In genomic region chr2:129625845-129626244, GRCm38 (mm10) we compare ENCODE assay signal across 18 mouse cellular contexts. TPM values are rescaled to one million over a fixed set of nuclear protein-coding genes. Genes with fewer than 3 reads are reported as not detected.
DNase-seq lines count a peak whose midpoint lies in the region; ATAC-seq and TF ChIP-seq lines count a peak whose summit lies in the region.
"Had no signal": no experiment of that assay in that cellular context is flagged by ENCODE, and none has a peak within 500 bp of the region (broad histone marks: within the 10 kb centered on the region; RNA-seq: fewer than 3 reads in every experiment).

No protein-coding gene starts in this region.

- H3K27me3 ChIP-seq in stomach, postnatal 0 days (ENCODE audit: control insufficient read depth, insufficient read depth, low read length): no peaks in the 10 kb centered on the region
- H3K27me3 ChIP-seq: embryonic facial prominence, embryonic 15.5 days; midbrain, embryonic 12.5 days; neural tube, embryonic 12.5 days had no signal

- no peak overlapping the region for H3K4me2 ChIP-seq in stomach, postnatal 0 days (replicated peaks; ENCODE audit: low read depth)
- H3K4me2 ChIP-seq: embryonic facial prominence, embryonic 15.5 days; liver, embryonic 11.5 days; midbrain, embryonic 12.5 days; neural tube, embryonic 12.5 days had no signal

- no peak overlapping the region for H3K27ac ChIP-seq in stomach, postnatal 0 days (replicated peaks)
- H3K27ac ChIP-seq: embryonic facial prominence, embryonic 15.5 days; hindbrain, postnatal 0 days; kidney, postnatal 0 days; macrophage; midbrain, embryonic 12.5 days; neural tube, embryonic 12.5 days had no signal

- ATAC-seq in stomach, postnatal 0 days (ENCODE audit: low FRiP score, low TSS enrichment): no peak
- no peak for ATAC-seq in megakaryocyte progenitor cell, adult 5-6 weeks (replicated peaks; ENCODE audit: poor library complexity)

- no peak overlapping the region for H3K4me3 ChIP-seq in lung, adult 2 months (replicated peaks; ENCODE audit: extremely low read depth, low read depth, low read length)
- H3K4me3 ChIP-seq in stomach, postnatal 0 days (ENCODE audit: low read depth, low read length): no peak overlapping the region
- H3K4me3 ChIP-seq: embryonic facial prominence, embryonic 15.5 days; midbrain, embryonic 12.5 days; neural tube, embryonic 12.5 days had no signal

- H3K9me3 ChIP-seq in stomach, postnatal 0 days (ENCODE audit: control insufficient read depth, low read length): no peaks in the 10 kb centered on the region
- H3K9me3 ChIP-seq: embryonic facial prominence, embryonic 15.5 days; midbrain, embryonic 12.5 days; neural tube, embryonic 12.5 days had no signal

- no peak for TF ChIP-seq EP300 in stomach, postnatal 0 days (optimal IDR thresholded peaks at IDR 0.05)

- H3K9ac ChIP-seq in stomach, postnatal 0 days (ENCODE audit: low read length): no peak overlapping the region
- H3K9ac ChIP-seq: embryonic facial prominence, embryonic 15.5 days; midbrain, embryonic 12.5 days; neural tube, embryonic 12.5 days had no signal

- TF ChIP-seq POLR2A in lung, adult 2 months (IDR thresholded peaks at IDR 0.05; ENCODE audit: borderline replicate concordance, extremely low read depth, low read depth, low read length): no peak

- no peaks in the 10 kb centered on the region for H3K36me3 ChIP-seq in stomach, postnatal 0 days (ENCODE audit: control insufficient read depth, insufficient read depth, low read length)
- H3K36me3 ChIP-seq: midbrain, embryonic 12.5 days had no signal

- WGBS in lung, adult 2 months: 78% methylated on average over 4 of the region's 4 CpGs
- WGBS in stomach, postnatal 0 days: 86% methylated on average over 4 of the region's 4 CpGs

- no peak for TF ChIP-seq CTCF in lung, adult 2 months (IDR thresholded peaks at IDR 0.05; ENCODE audit: insufficient read depth, low read length)
- TF ChIP-seq CTCF in stomach, postnatal 0 days (IDR thresholded peaks at IDR 0.05; ENCODE audit: low read depth): no peak

- no peaks in the 10 kb centered on the region for H3K4me1 ChIP-seq in lung, adult 2 months (ENCODE audit: control insufficient read depth, insufficient read depth, low read length)
- no peaks in the 10 kb centered on the region for H3K4me1 ChIP-seq in stomach, postnatal 0 days (replicated peaks; ENCODE audit: control insufficient read depth, insufficient read depth)

- DNase-seq in cerebellum, adult 9-11 months: peak; percentile 4
- DNase-seq in cerebellum, adult 9-10 months: no peak
- DNase-seq in lung, adult 2 months: peak; percentile 2
- no peak for DNase-seq in lung, postnatal 14 days
- peak; percentile 13 to 25 for DNase-seq in urinary bladder, postnatal 4 days (ENCODE audit: low spot score in 2 of 2)
- no peak for DNase-seq in urinary bladder, postnatal 25 days (ENCODE audit: low spot score)
- DNase-seq in stomach, postnatal 0 days (ENCODE audit: low spot score): peak; percentile 10
- DNase-seq: kidney, adult 11 months; lung, adult 18-20 months; right cerebral cortex, postnatal 25 days had no signal

RNA-seq across cellular contexts. Expression of gene Sirpa, which starts 33.2 kb away (rescaled TPM):
- polyA plus RNA-seq in lung, adult 2 months (2012; rRNA removed): 78.2 and 94.2 TPM in 2 replicates
- 13.2 and 14.7 TPM in 2 replicates for polyA plus RNA-seq in stomach, postnatal 0 days (2015; fragmentation: Nextera tagmentation; extraction: Ambion mirVana)
- total RNA-seq in megakaryocyte progenitor cell, adult 5-6 weeks (2015): 62.3 and 67.6 TPM in 2 replicates
- total RNA-seq in megakaryocyte progenitor cell, adult 5-6 weeks (2017): 67.5 and 73.8 TPM in 2 replicates

Comparison
In these comparisons a context has a peak if more than half of its experiments do, and no peak if none do; other contexts are left out.
1. DNase-seq: peak in cerebellum, adult 9-11 months (single experiment), lung, adult 2 months (single experiment), urinary bladder, postnatal 4 days (2 of 2) and stomach, postnatal 0 days (single experiment); none in cerebellum, adult 9-10 months (single experiment), lung, postnatal 14 days (single experiment) and urinary bladder, postnatal 25 days (single experiment).